Mouse (Mus musculus) brain, embryonic 14.5 days (tissue): ENCODE measurements around the gene Rad9a. TPM values are rescaled to one million over a fixed set of nuclear protein-coding genes. Genes with fewer than 3 reads are reported as not detected.

Experiments used
- DNase-seq: peaks from one replicate; pipeline ENCODE4 v3.0.0-alpha.2; 2011; ENCODE audit warnings: low read depth
- CTCF ChIP-seq: fragments of 200-500 bp; IDR thresholded peaks from 2 replicates; pipeline ENCODE4 v1.5.1; 2012; ENCODE audit warnings: inconsistent platforms, mild to moderate bottlenecking, moderate library complexity, borderline replicate concordance; ENCODE audit not compliant: insufficient read depth, insufficient read length; ENCODE audit errors: extremely low read depth
- POLR2A ChIP-seq: fragments of 200-500 bp; IDR thresholded peaks from 2 replicates; pipeline ENCODE4 v1.6.1; 2012; ENCODE audit warnings: mild to moderate bottlenecking, inconsistent platforms, borderline replicate concordance; ENCODE audit not compliant: poor library complexity, insufficient read depth, insufficient read length, severe bottlenecking; ENCODE audit errors: extremely low read depth
- polyA plus RNA-seq: library from polyadenylated mRNA; depleted of rRNA; stranded (reverse); fragments of >200 nt; gene quantifications from 2 replicates; pipeline ENCODE4 v1.2.3, GENCODE M21; 2012

Gene Rad9a
- polyA plus RNA-seq, 1 experiment, result 32.7 TPM

- DNase-seq, result no peak
- TF ChIP-seq CTCF (no peak), POLR2A (no peak)
Observed at GRCm38 (mm10) chr19:4229451-4230076, 28.1 kb upstream of the Rad9a start.

GRCm38 (mm10) chr19:4228891-4229290 lies 27.4 kb upstream of the Rad9a start:
- TF ChIP-seq CTCF (no peak), POLR2A (no peak)
- no peak for DNase-seq

- peak; percentile 87 for DNase-seq
- TF ChIP-seq CTCF (peak; percentile 91), POLR2A (no peak)
Observed at GRCm38 (mm10) chr19:4227894-4228678, 26.6 kb upstream of the Rad9a start.

GRCm38 (mm10) chr19:4227446-4227845 lies 26.0 kb upstream of the Rad9a start:
- TF ChIP-seq CTCF (no peak), POLR2A (no peak)
- DNase-seq, result no peak

GRCm38 (mm10) chr19:4226779-4227178 lies 25.3 kb upstream of the Rad9a start:
- TF ChIP-seq POLR2A (no peak), CTCF (no peak)
- no peak for DNase-seq

GRCm38 (mm10) chr19:4222165-4222564 lies 20.7 kb upstream of the Rad9a start:
- TF ChIP-seq CTCF (no peak), POLR2A (no peak)
- no peak for DNase-seq

- no peak for TF ChIP-seq POLR2A
- no peak for TF ChIP-seq CTCF
- peak; percentile 65 for DNase-seq
Observed at GRCm38 (mm10) chr19:4220957-4221743, 19.7 kb upstream of the Rad9a start.

GRCm38 (mm10) chr19:4220416-4220815 lies 19.0 kb upstream of the Rad9a start:
- no peak for TF ChIP-seq CTCF
- TF ChIP-seq POLR2A, result no peak
- DNase-seq, result no peak

GRCm38 (mm10) chr19:4219943-4220342 lies 18.5 kb upstream of the Rad9a start:
- no peak for TF ChIP-seq CTCF
- TF ChIP-seq POLR2A, result no peak
- DNase-seq, result no peak

- no peak for TF ChIP-seq CTCF
- no peak for DNase-seq
Observed at GRCm38 (mm10) chr19:4218784-4219183, 17.3 kb upstream of the Rad9a start.

- TF ChIP-seq POLR2A, result no peak
- no peak for TF ChIP-seq CTCF
Observed at GRCm38 (mm10) chr19:4218293-4218692, 16.8 kb upstream of the Rad9a start.

GRCm38 (mm10) chr19:4217855-4218254 lies 16.4 kb upstream of the Rad9a start:
- TF ChIP-seq POLR2A (no peak), CTCF (no peak)
- DNase-seq, result no peak

More at GRCm38 (mm10) chr19:4218293-4218692, 16.8 kb upstream of the Rad9a start:
- no peak for DNase-seq

- TF ChIP-seq CTCF (no peak), POLR2A (no peak)
- DNase-seq, result no peak
Observed at GRCm38 (mm10) chr19:4217140-4217539, 15.7 kb upstream of the Rad9a start.

GRCm38 (mm10) chr19:4216041-4216685 lies 14.7 kb upstream of the Rad9a start:
- peak; percentile 53; the same call in 1 of the 2 replicates for TF ChIP-seq CTCF
- TF ChIP-seq POLR2A, result no peak
- DNase-seq, result peak; percentile 62
